Mouse (Mus musculus) kidney, adult 2 months (tissue): ENCODE measurements at regions not wholly inside any gene's neighbourhood (a gene's known extent, or its start where the extent isn't known, plus 50 kb on each side); places are given as distances from the start of the nearest gene placed in this dataset.

Experiments used
- CTCF ChIP-seq: fragments of 200-500 bp; conservative IDR thresholded peaks from 2 replicates; pipeline ENCODE4 v1.5.1; 2011; ENCODE audit warnings: low read depth, mild to moderate bottlenecking, control low read depth, low read length, moderate library complexity, mixed read lengths; ENCODE audit not compliant: insufficient read depth, insufficient read length
- POLR2A ChIP-seq: fragments of 200-500 bp; IDR thresholded peaks from one replicate; pipeline ENCODE4 v1.6.1; 2011; ENCODE audit warnings: low read depth, low read length, control low read depth

DNA sequence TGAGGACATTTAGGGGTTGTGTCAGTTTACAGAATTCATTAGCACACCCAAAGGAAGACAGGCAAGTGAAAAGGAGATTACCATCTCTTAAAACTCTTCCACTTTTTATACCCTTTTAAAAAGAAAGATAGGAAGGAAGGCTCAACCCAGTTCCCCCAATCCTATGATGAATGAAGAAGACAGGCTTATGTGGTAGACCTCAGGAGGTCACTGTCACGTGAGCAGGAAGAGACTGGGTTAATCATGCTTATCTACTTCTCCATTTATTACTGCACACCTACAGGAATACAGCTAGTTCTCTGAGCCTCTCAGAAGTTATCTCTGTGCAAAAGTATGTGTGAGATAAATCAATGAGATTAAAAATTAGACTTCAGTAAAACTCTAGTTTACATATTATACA is 194.1 kb upstream of the A1bg start:
- TF ChIP-seq CTCF (no peak), POLR2A (no peak)
